Mouse (Mus musculus) retina, adult 2 months (tissue): ENCODE measurements around the gene Ccdc69.
"Not testable (repeated sequence)": the region's sequence is repeated elsewhere in the genome, so short reads cannot be mapped to it uniquely, and the experiment has no call there.

Experiments used
- DNase-seq: peaks from one replicate; pipeline ENCODE4 v3.0.0-alpha.2; 2012; ENCODE audit warnings: low read depth, low spot score

Gene Ccdc69

GRCm38 (mm10) chr11:55097463-55098188 lies 19.7 kb upstream of the Ccdc69 start, which contains the start of gene Gm2a:
Gene Gm2a (plus strand): TSS chr11:55098115.
- peak; percentile 95 for DNase-seq

DNA sequence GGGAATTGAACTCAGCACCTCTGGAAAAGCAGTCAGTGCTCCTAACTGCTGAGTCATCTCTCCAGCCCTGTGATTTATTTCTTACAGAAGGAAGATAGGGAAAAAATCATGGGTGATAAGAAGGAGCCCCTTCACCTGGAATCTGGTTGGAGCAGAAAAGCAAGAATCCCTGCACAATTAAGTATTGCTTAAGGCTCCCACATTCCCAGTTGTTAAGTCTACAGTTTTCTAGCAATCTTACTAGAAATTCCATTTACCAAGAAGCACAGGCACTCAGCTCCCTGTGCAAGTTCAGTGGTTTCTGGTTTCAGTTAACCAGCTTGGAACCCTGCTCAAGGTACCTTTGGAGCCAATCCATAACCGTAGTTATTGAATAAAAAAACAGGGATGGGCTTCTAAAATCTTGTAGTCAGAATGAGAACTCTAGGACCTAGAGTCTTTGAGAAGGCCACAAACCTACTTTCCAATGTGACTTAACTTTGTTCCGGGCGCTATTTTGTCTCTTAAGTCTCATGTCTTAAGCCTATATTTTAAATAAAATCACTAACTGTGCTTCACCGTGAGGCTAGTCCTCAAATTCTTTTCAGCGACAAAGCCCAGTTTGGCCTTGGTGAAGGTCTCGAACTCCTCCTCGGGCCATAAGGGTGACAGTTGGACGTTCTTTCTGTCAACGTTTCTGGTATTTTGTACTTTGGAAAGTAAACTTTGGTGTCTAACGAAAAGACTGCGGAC lies 19.0 kb upstream of the Ccdc69 start:
- DNase-seq: no peak

GRCm38 (mm10) chr11:55096296-55096695 lies 18.4 kb upstream of the Ccdc69 start:
- DNase-seq: not testable (repeated sequence)

DNA sequence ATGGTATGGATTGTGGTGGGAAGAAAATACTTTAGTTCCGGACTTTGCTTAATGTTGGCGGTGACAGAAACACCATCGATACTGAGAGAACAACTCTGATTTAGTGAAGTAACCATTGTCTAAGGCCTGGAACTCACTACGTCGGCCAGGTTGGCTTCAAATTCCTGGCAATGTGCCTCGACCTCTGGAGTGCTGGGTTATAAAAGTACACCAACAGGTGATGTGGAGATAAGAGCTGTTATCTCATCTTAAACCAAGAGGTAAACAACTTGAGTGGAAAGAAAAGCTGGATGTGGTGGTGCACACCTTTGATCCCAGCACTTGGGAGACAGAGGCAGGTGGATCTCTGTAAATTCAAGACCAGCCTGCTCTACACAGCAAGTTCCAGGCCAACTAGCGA lies 15.2 kb upstream of the Ccdc69 start:
- DNase-seq: no peak

- no peak for DNase-seq
Measured at GRCm38 (mm10) chr11:55089892-55090291, 12.0 kb upstream of the Ccdc69 start.

GRCm38 (mm10) chr11:55087006-55087405 lies 9.1 kb upstream of the Ccdc69 start:
- peak; percentile 54 for DNase-seq

GRCm38 (mm10) chr11:55085396-55085795 lies 7.5 kb upstream of the Ccdc69 start:
- no peak for DNase-seq

DNA sequence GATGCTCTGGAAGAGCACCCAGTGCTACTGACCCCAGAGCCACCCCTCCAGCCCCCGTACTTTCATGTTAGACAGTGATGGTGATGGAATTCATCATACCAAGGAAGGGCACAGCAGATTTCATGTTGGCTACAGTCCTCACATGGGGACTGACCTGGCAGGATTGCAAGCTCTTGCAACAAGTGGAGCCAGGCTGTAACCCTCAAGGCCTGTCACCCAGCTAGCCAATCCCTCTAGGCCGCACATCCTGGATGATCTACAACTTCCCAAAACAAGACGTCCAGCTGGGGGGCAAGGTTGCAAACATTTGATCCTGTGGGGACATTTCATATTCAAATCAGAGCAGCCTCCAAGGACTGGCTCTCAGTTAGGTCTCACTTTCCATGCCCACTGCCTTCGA lies 6.7 kb upstream of the Ccdc69 start:
- DNase-seq: no peak

GRCm38 (mm10) chr11:55081206-55081605 lies 3.3 kb upstream of the Ccdc69 start:
- DNase-seq: no peak

- no peak for DNase-seq
Measured at GRCm38 (mm10) chr11:55079180-55079579, 1.2 kb upstream of the Ccdc69 start.

DNA sequence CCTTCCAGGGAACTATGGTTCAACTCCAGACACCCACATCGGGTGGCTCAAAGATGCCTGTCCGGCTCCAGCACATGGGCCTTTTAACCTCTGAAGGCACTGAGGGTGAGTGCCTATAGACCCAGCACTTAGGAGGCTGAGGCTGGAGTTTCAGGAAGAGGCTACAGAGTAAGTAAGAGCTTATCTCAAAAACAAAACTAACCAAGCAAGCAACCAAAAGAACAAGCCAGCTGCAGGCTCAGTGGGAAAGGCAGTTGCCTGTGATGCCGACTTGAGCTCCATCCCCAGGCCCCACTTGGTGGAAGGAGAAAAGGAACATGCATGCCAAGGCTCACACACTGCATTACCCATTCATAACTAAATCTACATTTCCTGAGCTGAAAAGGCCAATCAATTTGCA lies 571 bp upstream of the Ccdc69 start:
- DNase-seq: no peak

- DNase-seq: no peak
Measured at GRCm38 (mm10) chr11:55076234-55076633, 1.7 kb downstream of the Ccdc69 start.

DNA sequence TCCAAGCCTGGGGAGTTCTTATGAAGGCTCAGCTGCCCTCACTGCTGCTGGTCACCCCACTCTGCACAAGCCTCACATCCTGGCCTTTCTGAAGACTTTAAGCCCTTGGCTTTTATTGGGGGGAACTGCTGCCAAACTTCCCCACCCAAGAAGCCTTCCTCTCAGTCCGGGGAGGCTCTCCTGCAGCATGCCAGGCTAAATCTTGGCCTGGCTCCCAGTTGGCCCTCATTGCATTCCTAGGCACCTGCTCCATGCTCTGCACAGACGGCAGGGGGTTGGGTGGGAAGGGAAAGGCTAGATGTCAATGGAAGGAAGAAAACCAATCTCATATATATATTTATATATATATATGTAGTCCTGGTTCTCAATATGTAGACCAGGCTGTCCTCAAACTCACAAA lies 2.3 kb downstream of the Ccdc69 start:
- no peak for DNase-seq

DNA sequence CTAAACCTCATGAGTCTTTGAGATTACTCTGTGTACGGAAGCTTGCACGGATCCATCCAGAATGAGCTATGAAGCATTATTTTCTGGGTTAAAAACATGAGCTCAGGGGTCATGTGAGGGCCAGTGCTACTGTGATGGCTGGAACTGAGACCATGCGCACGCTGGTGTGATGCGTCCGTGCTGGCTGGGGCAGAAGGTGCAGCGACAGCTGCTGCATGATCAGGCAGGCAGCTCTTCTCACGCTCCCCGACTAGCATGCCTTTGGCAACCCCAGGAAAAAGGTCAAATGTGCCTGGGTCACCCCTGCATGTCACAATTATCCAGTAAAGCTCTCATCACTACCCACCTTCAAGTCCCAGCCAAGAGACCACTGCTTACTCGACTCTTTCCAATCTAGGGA lies 4.7 kb downstream of the Ccdc69 start:
- no peak for DNase-seq

GRCm38 (mm10) chr11:55072467-55072866 lies 5.5 kb downstream of the Ccdc69 start:
- DNase-seq: no peak

- DNase-seq: no peak
Measured at GRCm38 (mm10) chr11:55071344-55071743, 6.6 kb downstream of the Ccdc69 start.

- DNase-seq: no peak
Measured at GRCm38 (mm10) chr11:55069023-55069422, 8.9 kb downstream of the Ccdc69 start.

- DNase-seq: no peak
Measured at GRCm38 (mm10) chr11:55066921-55067320, 11.0 kb downstream of the Ccdc69 start.

- no peak for DNase-seq
Measured at GRCm38 (mm10) chr11:55062856-55063255, 15.1 kb downstream of the Ccdc69 start.

DNA sequence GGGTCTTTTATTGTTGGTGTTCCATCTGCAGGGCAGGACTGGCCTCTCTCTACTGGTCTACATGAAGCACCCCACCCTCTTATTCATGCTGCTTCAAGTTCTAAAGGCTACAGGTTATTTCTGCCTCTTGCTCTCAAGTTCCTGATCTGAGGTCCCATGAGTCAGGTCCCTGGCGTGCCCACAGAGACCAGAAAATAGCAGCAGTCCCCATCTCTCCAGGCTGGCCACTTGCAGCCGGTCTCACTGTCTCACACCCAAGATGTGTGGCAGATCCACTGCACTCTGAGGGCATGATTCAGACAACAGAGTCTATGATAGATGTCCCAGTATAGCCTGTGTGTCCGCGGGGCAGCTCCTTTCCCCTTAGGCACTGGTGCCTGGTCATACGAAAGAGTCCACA lies 17.1 kb downstream of the Ccdc69 start:
- no peak for DNase-seq

- DNase-seq: no peak
Measured at GRCm38 (mm10) chr11:55057511-55057910, 20.4 kb downstream of the Ccdc69 start.

DNA sequence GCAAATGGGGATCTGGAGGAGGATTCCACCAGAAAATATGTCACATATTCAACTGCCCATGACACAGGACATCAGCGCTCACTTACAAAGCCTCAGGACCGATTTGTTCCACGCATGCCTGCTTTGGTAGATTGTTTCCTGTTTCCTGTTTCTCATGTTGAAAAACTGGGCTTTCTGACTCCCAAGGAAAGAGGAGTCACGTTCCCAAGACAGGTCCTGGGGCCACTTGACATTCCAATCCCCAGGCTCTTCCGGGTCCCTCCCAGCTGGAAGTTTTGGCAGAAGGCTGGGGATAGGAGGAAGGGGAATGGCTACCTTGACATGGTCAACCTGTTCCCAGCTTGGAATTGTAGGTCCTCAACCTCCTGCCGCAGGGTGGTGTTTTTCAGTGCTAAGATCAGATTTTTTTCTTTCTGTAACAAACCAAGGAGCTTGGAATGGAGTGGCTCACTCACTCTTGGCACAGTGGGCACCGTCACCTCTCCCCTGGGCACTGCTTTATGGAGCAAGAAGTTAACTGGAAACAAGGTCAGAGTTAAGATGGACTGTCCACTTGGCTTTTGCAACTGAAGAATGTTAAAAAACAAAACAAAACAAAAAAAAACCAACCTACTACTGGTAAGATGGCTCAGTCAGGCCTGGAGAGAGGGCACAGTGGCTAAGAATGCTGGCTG lies 27.0 kb downstream of the Ccdc69 start:
- no peak for DNase-seq

GRCm38 (mm10) chr11:55046600-55046999 lies 31.3 kb downstream of the Ccdc69 start:
- no peak for DNase-seq
